Mouse (Mus musculus): Measurements from ENCODE around the gene Snapc4.

Gene Snapc4

DNA sequence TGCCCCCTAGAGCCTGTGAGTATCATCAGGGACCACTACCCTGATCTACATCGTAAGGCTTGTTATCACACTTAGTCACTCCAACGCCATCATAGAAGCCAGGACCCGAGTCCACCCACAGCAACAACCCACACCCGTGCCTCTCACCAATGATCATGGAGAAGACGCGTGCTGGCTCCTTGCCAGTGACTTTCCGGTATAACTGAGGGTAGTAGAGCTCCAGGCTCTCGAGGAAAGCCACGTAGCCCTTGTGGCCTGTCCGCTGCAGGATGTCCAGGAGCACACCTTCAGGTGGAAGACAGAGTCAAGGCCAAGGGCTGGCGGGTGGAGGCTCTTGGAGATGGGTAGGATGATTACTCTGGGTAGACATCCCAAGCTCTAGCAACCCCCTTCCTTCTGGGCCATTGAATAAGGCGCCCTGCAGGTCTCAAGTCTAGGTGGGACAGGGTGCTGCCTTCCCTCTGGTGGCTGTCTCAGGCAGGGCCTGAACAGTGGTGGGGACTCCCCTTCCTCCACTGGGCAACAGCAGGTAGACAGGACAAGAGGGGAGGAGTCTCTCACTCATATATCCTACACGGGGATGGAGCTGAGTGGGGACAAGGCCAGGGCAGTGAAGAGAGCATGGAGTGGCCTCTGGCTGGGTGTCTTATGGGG lies 21.7 kb downstream of the Snapc4 start:
- CTCF ChIA-PET: interaction anchor here in 2 of 4 experiments (0.7 to 4.2 kb wide), 9 partner anchors 14 to 209 kb away, joined by 3 to 33 read pairs (median 7); partner anchors contain the start of gene Inpp5e (in 1 of the 2)
- POLR2A ChIA-PET: interaction anchor here in 3 of 4 experiments (0.8 to 10.4 kb wide), 12 partner anchors 14 to 145 kb away, joined by 3 to 151 read pairs (median 4); partner anchors contain the start of genes Entr1 (in 1 of the 3), Inpp5e (in 1 of the 3), Pmpca (in 1 of the 3) and Snapc4 (in 1 of the 3)

- POLR2A ChIA-PET: interaction anchor here (0.6 to 10.4 kb wide), 27 partner anchors 8 to 1134 kb away, joined by 3 to 151 read pairs (median 4); partner anchors contain the start of genes Entr1 (in 2 of the 4), Inpp5e (in 2 of the 4), Pmpca (in 2 of the 4) and Agpat2 (in 1 of the 4)
- CTCF ChIA-PET: interaction anchor here (0.5 to 4.2 kb wide), 26 partner anchors 9 to 254 kb away, joined by 3 to 33 read pairs (median 4); partner anchors contain the start of genes Inpp5e (in 2 of the 4), Gm20532 (in 1 of the 4) and Gpsm1 (in 1 of the 4)
Observed at GRCm38 (mm10) chr2:26357484-26357883, 23.0 kb downstream of the Snapc4 start.

DNA sequence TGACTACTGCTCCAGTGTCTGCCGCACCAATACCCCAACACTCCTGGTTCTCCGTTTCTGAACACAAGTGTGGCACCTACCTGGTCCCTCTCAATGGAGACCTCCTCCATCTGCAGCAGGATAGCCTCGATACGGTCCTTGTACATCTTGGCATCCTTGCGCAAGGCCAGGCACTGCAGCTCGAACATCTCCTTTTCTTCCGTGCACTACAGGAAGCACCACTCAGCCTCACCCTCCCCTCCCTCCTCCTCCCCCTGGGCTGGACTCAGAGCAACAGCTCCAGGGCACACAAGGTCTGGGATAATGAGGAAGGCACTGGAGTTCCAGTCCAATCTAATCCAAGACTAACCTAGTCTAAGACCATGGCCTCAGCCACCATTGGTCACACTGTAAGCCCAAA lies 23.8 kb downstream of the Snapc4 start:
- ChIA-PET CTCF (interaction anchor here in 3 of 4 experiments (0.5 to 4.2 kb wide), 19 partner anchors 10 to 588 kb away, joined by 3 to 33 read pairs (median 4); partner anchors contain the start of gene Inpp5e (in 1 of the 3)), POLR2A (interaction anchor here (0.9 to 10.4 kb wide), 23 partner anchors 14 to 546 kb away, joined by 3 to 151 read pairs (median 5); partner anchors contain the start of genes Entr1 (in 2 of the 4), Pmpca (in 2 of the 4), Agpat2 (in 1 of the 4) and Inpp5e (in 1 of the 4))

GRCm38 (mm10) chr2:26356231-26356630 lies 24.2 kb downstream of the Snapc4 start:
- CTCF ChIA-PET: interaction anchor here in 3 of 4 experiments (0.5 to 4.2 kb wide), 7 partner anchors 14 to 588 kb away, joined by 4 to 33 read pairs (median 7); partner anchors contain the start of gene Inpp5e (in 1 of the 3)
- POLR2A ChIA-PET: interaction anchor here in 3 of 4 experiments (0.9 to 10.4 kb wide), 15 partner anchors 13 to 546 kb away, joined by 3 to 151 read pairs (median 6); partner anchors contain the start of genes Entr1 (in 1 of the 3), Inpp5e (in 1 of the 3), Pmpca (in 1 of the 3) and Sec16a (in 1 of the 3)

- ChIA-PET CTCF (interaction anchor here in 3 of 4 experiments (0.6 to 4.3 kb wide), 11 partner anchors 9 to 243 kb away, joined by 3 to 38 read pairs (median 6); partner anchors contain the start of genes Inpp5e (in 1 of the 3) and Snapc4 (in 1 of the 3)), POLR2A (interaction anchor here in 3 of 4 experiments (1.0 to 10.4 kb wide), 11 partner anchors 8 to 105 kb away, joined by 3 to 151 read pairs (median 4); partner anchors contain the start of genes Inpp5e (in 1 of the 3) and Snapc4 (in 1 of the 3))
Observed at GRCm38 (mm10) chr2:26354401-26354800, 26.1 kb downstream of the Snapc4 start.

DNA sequence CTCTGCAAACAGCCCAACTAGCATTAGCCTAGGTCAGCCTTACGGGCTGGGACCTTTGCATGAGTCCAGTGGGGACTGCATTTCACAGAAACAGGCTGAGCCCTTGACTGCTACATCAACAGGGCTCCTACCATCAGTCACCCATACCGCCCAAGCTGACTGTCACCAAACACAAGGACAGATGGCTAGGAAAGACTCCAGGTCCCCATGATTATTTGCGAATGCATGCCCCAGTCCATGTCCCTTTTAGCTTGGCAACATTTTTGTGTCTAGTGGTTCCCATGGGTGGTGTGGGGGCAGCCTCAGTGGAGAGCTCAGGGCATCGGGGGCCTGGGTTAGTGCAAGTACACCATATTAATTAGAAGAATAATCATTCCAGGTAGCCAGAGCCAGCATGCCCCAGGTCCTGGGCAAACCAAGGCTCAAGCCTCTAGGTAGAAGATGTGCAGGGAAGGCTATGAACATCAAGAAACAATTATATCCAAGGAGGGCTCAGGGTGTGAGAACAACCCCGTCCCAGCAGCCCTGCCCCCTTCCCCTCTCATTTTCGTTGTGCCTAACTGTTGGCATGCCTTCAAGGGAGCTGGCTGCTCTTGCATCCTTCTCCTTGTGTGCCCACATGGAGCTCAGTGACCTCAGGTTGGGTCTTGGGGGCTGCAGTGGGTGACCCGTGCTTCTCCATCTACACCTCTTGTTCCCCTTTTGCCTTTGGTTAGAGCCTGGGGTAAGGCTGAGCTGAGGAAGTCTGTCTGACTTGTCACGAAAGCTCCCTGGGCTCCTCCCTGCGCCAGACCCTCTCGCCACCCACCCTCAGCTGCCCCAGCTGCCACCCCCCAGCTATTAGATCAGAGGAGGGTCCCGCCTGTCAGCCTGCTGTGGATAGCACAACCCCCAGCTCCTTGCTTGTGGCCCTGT lies 27.1 kb downstream of the Snapc4 start:
- ChIA-PET CTCF (interaction anchor here (0.6 to 4.3 kb wide), 19 partner anchors 10 to 224 kb away, joined by 3 to 38 read pairs (median 4); partner anchors contain the start of genes Snapc4 (in 2 of the 4) and Inpp5e (in 1 of the 4)), POLR2A (interaction anchor here (0.5 to 10.4 kb wide), 31 partner anchors 9 to 251 kb away, joined by 3 to 151 read pairs (median 4); partner anchors contain the start of genes Inpp5e (in 2 of the 4), Sec16a (in 2 of the 4), Snapc4 (in 2 of the 4) and Agpat2 (in 1 of the 4))

DNA sequence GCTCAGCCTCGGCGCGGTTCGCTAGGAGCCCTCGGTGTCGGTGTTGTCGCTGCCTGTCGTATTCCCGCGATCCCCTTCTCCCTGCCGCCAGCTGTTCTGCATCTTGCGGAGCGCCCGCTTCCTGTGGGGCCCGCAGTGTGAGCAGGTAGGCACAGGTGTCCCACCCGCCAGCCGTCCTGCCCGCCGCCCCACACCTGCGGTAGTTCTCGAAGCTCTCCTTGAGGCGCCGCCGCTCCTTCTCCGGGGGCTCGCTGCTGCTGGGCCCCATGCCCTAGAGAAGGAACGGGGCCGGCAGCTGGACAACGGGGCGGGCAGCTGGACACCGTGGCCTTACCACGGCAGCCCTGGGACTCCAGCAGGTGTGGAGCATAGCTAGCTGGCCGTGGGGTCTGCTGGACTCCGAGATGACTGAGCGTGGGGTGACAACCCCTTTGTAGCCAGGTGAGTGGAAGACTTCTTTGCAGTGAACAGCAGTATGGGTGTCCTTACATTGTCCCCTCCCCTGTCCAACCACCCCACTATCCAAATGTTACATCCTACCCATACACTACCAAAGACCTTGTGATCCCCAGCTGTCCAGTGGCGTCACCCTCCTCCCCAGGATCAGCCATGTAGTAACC lies 28.1 kb downstream of the Snapc4 start:
- ChIA-PET CTCF (interaction anchor here (0.5 to 4.3 kb wide), 38 partner anchors 10 to 1303 kb away, joined by 3 to 38 read pairs (median 4); partner anchors contain the start of genes Inpp5e (in 3 of the 4), Entr1 (in 1 of the 4), Pmpca (in 1 of the 4) and Qsox2 (in 1 of the 4)), POLR2A (interaction anchor here (0.5 to 10.4 kb wide), 72 partner anchors 8 to 1459 kb away, joined by 3 to 151 read pairs (median 4); partner anchors contain the start of genes Inpp5e (in 3 of the 4), Snapc4 (in 3 of the 4), Agpat2 (in 2 of the 4) and Card9 (in 2 of the 4))

DNA sequence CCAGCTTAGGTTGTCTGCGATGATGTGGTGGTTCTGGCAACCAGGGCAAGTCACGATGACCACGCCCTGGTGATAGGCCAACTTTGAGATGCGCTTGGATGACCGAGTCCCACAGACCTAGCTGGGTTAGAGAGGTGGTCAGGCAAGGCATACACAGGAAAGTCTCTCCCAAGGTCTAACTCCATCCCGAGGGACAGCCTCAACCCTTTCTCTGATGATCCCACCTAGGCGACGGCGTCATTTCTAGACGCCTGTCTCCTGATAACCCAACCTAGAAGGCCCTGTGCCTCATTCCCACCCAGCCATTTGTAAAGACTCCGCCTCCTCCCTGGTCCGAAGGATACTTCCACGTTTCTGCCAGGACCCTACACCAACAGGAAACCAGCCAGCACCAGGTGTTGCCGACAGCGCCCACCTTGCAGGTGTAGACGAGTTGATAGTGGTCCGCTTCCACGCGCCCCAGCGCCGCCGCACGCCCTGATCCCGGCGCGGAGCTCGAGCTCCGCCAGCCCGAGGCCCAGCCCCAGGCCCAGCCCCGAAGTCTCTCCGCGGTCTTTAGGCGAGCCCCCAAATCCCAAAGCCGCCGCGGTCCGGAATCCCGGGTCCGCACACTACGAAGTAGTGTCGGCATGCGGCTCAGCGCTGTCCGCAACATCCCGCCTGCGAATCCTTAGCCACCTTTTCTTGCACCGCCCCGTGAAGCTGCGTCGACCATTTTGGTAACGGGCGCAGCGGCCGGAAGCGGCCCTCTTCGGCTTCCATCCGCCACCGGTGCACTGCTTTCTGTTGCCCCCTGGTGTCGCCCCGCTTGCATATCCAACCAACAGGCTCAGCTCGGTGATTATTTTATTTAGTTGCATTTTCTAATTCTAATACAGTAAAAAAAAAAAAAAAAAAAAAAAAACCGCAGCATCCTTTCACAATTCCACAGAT lies 28.8 kb downstream of the Snapc4 start, which contains the start of gene Dnlz:
Dnlz (minus strand) TSS at position 753 of the 933 bp plus-strand sequence.
- POLR2A ChIA-PET: interaction anchor here (0.6 to 10.4 kb wide), 74 partner anchors 9 to 1458 kb away, joined by 3 to 151 read pairs (median 4); partner anchors contain the start of genes Inpp5e (in 3 of the 4), Snapc4 (in 3 of the 4), Agpat2 (in 2 of the 4) and Card9 (in 2 of the 4)
- CTCF ChIA-PET: interaction anchor here (0.5 to 4.3 kb wide), 40 partner anchors 9 to 1304 kb away, joined by 3 to 38 read pairs (median 4); partner anchors contain the start of genes Inpp5e (in 3 of the 4), Entr1 (in 1 of the 4), Pmpca (in 1 of the 4) and Qsox2 (in 1 of the 4)

GRCm38 (mm10) chr2:26348241-26348640 lies 32.2 kb downstream of the Snapc4 start:
- POLR2A ChIA-PET: interaction anchor here in 2 of 4 experiments (0.6 to 11.2 kb wide), 3 partner anchors 9 to 23 kb away, joined by 3 to 111 read pairs (median 5); no protein-coding TSS in a partner anchor
- CTCF ChIA-PET: no interaction called here

- POLR2A ChIA-PET: interaction anchor here (0.5 to 11.2 kb wide), 73 partner anchors 9 to 1019 kb away, joined by 3 to 151 read pairs (median 4); partner anchors contain the start of genes Dnlz (in 4 of the 4), Inpp5e (in 3 of the 4), Sec16a (in 3 of the 4) and Agpat2 (in 2 of the 4)
- CTCF ChIA-PET: interaction anchor here (1.1 to 4.8 kb wide), 17 partner anchors 9 to 228 kb away, joined by 3 to 41 read pairs (median 7); partner anchors contain the start of genes Dnlz (in 3 of the 4) and Inpp5e (in 2 of the 4)
Observed at GRCm38 (mm10) chr2:26342609-26343490, 37.6 kb downstream of the Snapc4 start.

DNA sequence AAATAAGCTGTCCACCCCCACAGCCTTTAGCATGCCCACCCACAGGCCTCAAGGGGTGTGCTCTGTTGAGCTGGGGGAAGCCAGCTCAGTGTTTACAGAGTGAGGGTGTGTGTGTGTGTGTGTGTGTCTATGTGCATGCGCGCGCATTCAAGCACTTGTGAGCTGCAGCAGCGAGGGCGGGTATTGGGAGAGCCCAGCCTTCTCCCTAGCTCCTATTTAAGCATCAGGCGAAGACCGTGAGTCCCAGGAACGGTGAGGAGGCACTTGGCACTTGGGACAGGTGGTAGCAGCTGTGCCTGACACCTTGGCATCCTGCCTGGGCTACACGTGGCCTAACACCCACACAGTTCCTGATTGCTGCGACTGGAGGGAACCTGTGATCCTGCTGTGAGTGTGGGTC lies 38.4 kb downstream of the Snapc4 start:
- ChIA-PET POLR2A (interaction anchor here (0.6 to 11.2 kb wide), 56 partner anchors 10 to 590 kb away, joined by 3 to 151 read pairs (median 5); partner anchors contain the start of genes Dnlz (in 4 of the 4), Inpp5e (in 3 of the 4), Sec16a (in 3 of the 4) and Agpat2 (in 2 of the 4)), CTCF (interaction anchor here (0.5 to 4.8 kb wide), 23 partner anchors 10 to 410 kb away, joined by 3 to 41 read pairs (median 4); partner anchors contain the start of genes Dnlz (in 3 of the 4) and Inpp5e (in 2 of the 4))

GRCm38 (mm10) chr2:26341510-26341981 lies 38.9 kb downstream of the Snapc4 start:
- POLR2A ChIA-PET: interaction anchor here in 3 of 4 experiments (0.8 to 11.2 kb wide), 38 partner anchors 10 to 358 kb away, joined by 3 to 151 read pairs (median 6); partner anchors contain the start of genes Dnlz (in 3 of the 3), Inpp5e (in 2 of the 3), Sec16a (in 2 of the 3) and Snapc4 (in 2 of the 3)
- CTCF ChIA-PET: interaction anchor here (0.5 to 4.8 kb wide), 20 partner anchors 9 to 410 kb away, joined by 3 to 41 read pairs (median 5); partner anchors contain the start of genes Dnlz (in 3 of the 4) and Inpp5e (in 1 of the 4)

DNA sequence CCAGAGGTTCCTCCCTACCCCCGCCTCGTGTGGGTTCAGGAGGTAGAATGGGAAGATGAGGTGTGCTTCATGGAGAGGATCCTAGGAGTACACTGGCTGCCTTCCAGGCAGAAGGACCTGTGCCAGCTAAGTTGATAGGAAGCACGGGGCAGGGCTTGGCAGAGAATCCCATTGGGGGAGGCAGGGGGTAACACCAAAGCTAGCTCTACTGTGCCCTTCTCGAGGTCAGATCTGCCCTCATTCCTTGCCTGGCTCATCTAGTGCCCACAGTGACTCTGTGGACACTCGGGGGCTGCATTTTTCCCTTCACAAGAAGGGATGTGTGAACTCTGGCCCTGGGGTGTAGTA lies 41.3 kb downstream of the Snapc4 start:
- ChIA-PET POLR2A (interaction anchor here in 2 of 4 experiments (0.5 to 11.2 kb wide), 5 partner anchors 9 to 15 kb away, joined by 3 to 151 read pairs (median 89); partner anchors contain the start of gene Dnlz (in 2 of the 2)), CTCF (interaction anchor here in 2 of 4 experiments (0.6 to 1.9 kb wide), 2 partner anchors 14 kb away, joined by 3 to 7 read pairs; no protein-coding TSS in a partner anchor)
